Mouse (Mus musculus): ENCODE results near the gene Efcab6.

DNA sequence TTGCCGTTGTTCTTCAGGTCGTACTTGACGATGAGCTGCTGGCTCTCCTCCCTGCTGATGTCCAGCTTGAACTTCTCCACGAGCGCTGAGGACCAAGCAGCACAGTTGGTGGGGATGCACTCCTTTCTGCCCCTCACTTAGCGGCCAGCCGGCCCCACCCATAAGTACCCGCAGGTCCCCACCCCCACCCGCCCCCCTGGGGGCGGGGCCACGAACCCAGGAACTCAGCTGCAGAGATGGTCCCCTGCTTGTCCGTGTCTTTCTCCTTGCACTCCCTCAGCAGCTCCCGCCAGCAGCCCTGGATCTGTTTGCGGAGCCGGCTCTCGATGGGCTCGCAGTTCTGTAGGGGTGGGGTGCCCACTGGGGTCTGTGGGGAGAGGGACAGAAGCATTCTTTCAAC is 194.2 kb downstream of the Efcab6 start:
- TF ChIP-seq CTCF (IDR thresholded peaks at IDR 0.05; ENCODE audit: insufficient read depth, low read length) (no peak), POLR2A (IDR thresholded peaks at IDR 0.05; ENCODE audit: borderline replicate concordance, extremely low read depth, low read depth, low read length) (no peak)
